Mouse (Mus musculus): ENCODE measurements around the gene Gabarap. TPM values are rescaled to one million over a fixed set of nuclear protein-coding genes. Genes with fewer than 3 reads are reported as not detected.

Gabarap gene
- polyA plus RNA-seq, 1 experiment from 2014 or later: 481 TPM

GRCm38 (mm10) chr11:69966006-69966859 lies 24.7 kb upstream of the Gabarap start:
- Histone ChIP-seq H3K4me3 (ENCODE audit: low read depth, low read length) (peak overlapping the region; percentile 46), H3K9ac (ENCODE audit: low read length) (peak overlapping the region; percentile 64), H3K4me1 (replicated peaks; ENCODE audit: control insufficient read depth, insufficient read depth, low read length) (peaks cover 5% of the 10 kb centered on the region; the same call in 1 of the 2 replicates), H3K27ac (ENCODE audit: low read depth) (peak overlapping the region; percentile 92), H3K9me3 (ENCODE audit: control insufficient read depth, low read length) (no peaks in the 10 kb centered on the region), H3K36me3 (ENCODE audit: control insufficient read depth, insufficient read depth, low read length) (peaks cover 30% of the 10 kb centered on the region), H3K4me2 (ENCODE audit: low read length) (peak overlapping the region; percentile 57), H3K27me3 (replicated peaks; ENCODE audit: control insufficient read depth, insufficient read depth, low read length) (peaks cover 51% of the 10 kb centered on the region)
- 2% methylated on average over 56 of the region's 59 CpGs for WGBS
- DNase-seq (ENCODE audit: low spot score) (peak; percentile 82), ATAC-seq (replicated peaks; ENCODE audit: low FRiP score, low TSS enrichment, low read depth) (peak; percentile 40)

GRCm38 (mm10) chr11:69966860-69967517 lies 24.0 kb upstream of the Gabarap start:
- Histone ChIP-seq H3K4me2 (ENCODE audit: low read length) (peak overlapping the region; percentile 57), H3K4me1 (replicated peaks; ENCODE audit: control insufficient read depth, insufficient read depth, low read length) (peaks cover 5% of the 10 kb centered on the region; the same call in 1 of the 2 replicates), H3K9me3 (ENCODE audit: control insufficient read depth, low read length) (no peaks in the 10 kb centered on the region), H3K27me3 (replicated peaks; ENCODE audit: control insufficient read depth, insufficient read depth, low read length) (peaks cover 51% of the 10 kb centered on the region), H3K9ac (ENCODE audit: low read length) (peak overlapping the region; percentile 64), H3K4me3 (ENCODE audit: low read depth, low read length) (peak overlapping the region; percentile 46), H3K27ac (ENCODE audit: low read depth) (peak overlapping the region; percentile 92), H3K36me3 (ENCODE audit: control insufficient read depth, insufficient read depth, low read length) (peaks cover 36% of the 10 kb centered on the region)
- no peak for ATAC-seq (replicated peaks; ENCODE audit: low FRiP score, low TSS enrichment, low read depth)
- DNase-seq (ENCODE audit: low spot score): no peak
- WGBS: 33% methylated on average over 17 of the region's 17 CpGs

GRCm38 (mm10) chr11:69968793-69969192 lies 22.1 kb upstream of the Gabarap start:
- Histone ChIP-seq H3K27ac (ENCODE audit: low read depth) (peak overlapping the region; percentile 67), H3K4me2 (ENCODE audit: low read length) (peak overlapping the region; percentile 2), H3K9ac (ENCODE audit: low read length) (no peak overlapping the region), H3K4me3 (ENCODE audit: low read depth, low read length) (no peak overlapping the region), H3K27me3 (replicated peaks; ENCODE audit: control insufficient read depth, insufficient read depth, low read length) (peaks cover 35% of the 10 kb centered on the region), H3K36me3 (ENCODE audit: control insufficient read depth, insufficient read depth, low read length) (peaks cover 53% of the 10 kb centered on the region), H3K9me3 (ENCODE audit: control insufficient read depth, low read length) (no peaks in the 10 kb centered on the region), H3K4me1 (replicated peaks; ENCODE audit: control insufficient read depth, insufficient read depth, low read length) (peaks cover 5% of the 10 kb centered on the region; the same call in 1 of the 2 replicates)
- ATAC-seq (replicated peaks; ENCODE audit: low FRiP score, low TSS enrichment, low read depth): peak; percentile 48
- 62% methylated on average over 4 of the region's 4 CpGs for WGBS
- DNase-seq (ENCODE audit: low spot score): peak; percentile 67

- H3K4me2 ChIP-seq (ENCODE audit: low read length): no peak overlapping the region
- peak overlapping the region; percentile 67 for H3K27ac ChIP-seq (ENCODE audit: low read depth)
- H3K9me3 ChIP-seq (ENCODE audit: control insufficient read depth, low read length): no peaks in the 10 kb centered on the region
- peaks cover 67% of the 10 kb centered on the region for H3K36me3 ChIP-seq (ENCODE audit: control insufficient read depth, insufficient read depth, low read length)
- H3K4me3 ChIP-seq (ENCODE audit: low read depth, low read length): no peak overlapping the region
- DNase-seq (ENCODE audit: low spot score): no peak
- 73% methylated on average over 6 of the region's 6 CpGs for WGBS
- no peak overlapping the region for H3K9ac ChIP-seq (ENCODE audit: low read length)
- H3K27me3 ChIP-seq (replicated peaks; ENCODE audit: control insufficient read depth, insufficient read depth, low read length): peaks cover 21% of the 10 kb centered on the region
- ATAC-seq (replicated peaks; ENCODE audit: low FRiP score, low TSS enrichment, low read depth): no peak
- peaks cover 5% of the 10 kb centered on the region; the same call in 1 of the 2 replicates for H3K4me1 ChIP-seq (replicated peaks; ENCODE audit: control insufficient read depth, insufficient read depth, low read length)
Measured at GRCm38 (mm10) chr11:69970222-69970621, 20.7 kb upstream of the Gabarap start.

DNA sequence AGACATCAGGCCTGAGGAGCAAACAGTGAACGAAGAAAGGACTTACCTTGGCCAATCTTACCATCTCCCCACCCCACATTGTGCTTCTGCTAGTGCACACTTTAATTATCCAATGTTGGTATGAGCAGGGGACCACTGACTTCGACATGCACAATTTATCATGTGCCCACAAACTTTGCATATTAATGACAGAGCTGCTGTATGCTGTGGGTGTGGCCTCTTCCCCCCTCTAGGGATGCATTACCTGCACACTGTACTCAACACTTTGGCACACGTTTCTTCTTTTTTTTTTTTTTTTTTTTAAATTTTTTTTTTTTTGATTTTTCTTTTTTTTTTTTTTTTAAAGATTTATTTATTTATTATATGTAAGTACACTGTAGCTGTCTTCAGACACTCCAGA lies 20.2 kb upstream of the Gabarap start:
- peaks cover 5% of the 10 kb centered on the region; the same call in 1 of the 2 replicates for H3K4me1 ChIP-seq (replicated peaks; ENCODE audit: control insufficient read depth, insufficient read depth, low read length)
- no peak for DNase-seq (ENCODE audit: low spot score)
- H3K9me3 ChIP-seq (ENCODE audit: control insufficient read depth, low read length): no peaks in the 10 kb centered on the region
- H3K36me3 ChIP-seq (ENCODE audit: control insufficient read depth, insufficient read depth, low read length): peaks cover 73% of the 10 kb centered on the region
- ATAC-seq (replicated peaks; ENCODE audit: low FRiP score, low TSS enrichment, low read depth): no peak
- H3K4me3 ChIP-seq (ENCODE audit: low read depth, low read length): no peak overlapping the region
- H3K4me2 ChIP-seq (ENCODE audit: low read length): no peak overlapping the region
- WGBS: 71% methylated on average over 3 of the region's 3 CpGs
- H3K9ac ChIP-seq (ENCODE audit: low read length): no peak overlapping the region
- peaks cover 15% of the 10 kb centered on the region for H3K27me3 ChIP-seq (replicated peaks; ENCODE audit: control insufficient read depth, insufficient read depth, low read length)
- H3K27ac ChIP-seq (ENCODE audit: low read depth): no peak overlapping the region

GRCm38 (mm10) chr11:69974907-69975306 lies 16.0 kb upstream of the Gabarap start:
- Histone ChIP-seq H3K4me1 (replicated peaks; ENCODE audit: control insufficient read depth, insufficient read depth, low read length) (peaks cover 8% of the 10 kb centered on the region; the same call in 1 of the 2 replicates), H3K9me3 (ENCODE audit: control insufficient read depth, low read length) (no peaks in the 10 kb centered on the region), H3K4me2 (ENCODE audit: low read length) (no peak overlapping the region), H3K9ac (ENCODE audit: low read length) (no peak overlapping the region), H3K36me3 (ENCODE audit: control insufficient read depth, insufficient read depth, low read length) (peaks cover 79% of the 10 kb centered on the region), H3K27ac (ENCODE audit: low read depth) (no peak overlapping the region), H3K27me3 (replicated peaks; ENCODE audit: control insufficient read depth, insufficient read depth, low read length) (no peaks in the 10 kb centered on the region), H3K4me3 (ENCODE audit: low read depth, low read length) (no peak overlapping the region)
- DNase-seq (ENCODE audit: low spot score) (no peak), ATAC-seq (replicated peaks; ENCODE audit: low FRiP score, low TSS enrichment, low read depth) (no peak)
- 93% methylated on average over 2 of the region's 2 CpGs for WGBS

DNA sequence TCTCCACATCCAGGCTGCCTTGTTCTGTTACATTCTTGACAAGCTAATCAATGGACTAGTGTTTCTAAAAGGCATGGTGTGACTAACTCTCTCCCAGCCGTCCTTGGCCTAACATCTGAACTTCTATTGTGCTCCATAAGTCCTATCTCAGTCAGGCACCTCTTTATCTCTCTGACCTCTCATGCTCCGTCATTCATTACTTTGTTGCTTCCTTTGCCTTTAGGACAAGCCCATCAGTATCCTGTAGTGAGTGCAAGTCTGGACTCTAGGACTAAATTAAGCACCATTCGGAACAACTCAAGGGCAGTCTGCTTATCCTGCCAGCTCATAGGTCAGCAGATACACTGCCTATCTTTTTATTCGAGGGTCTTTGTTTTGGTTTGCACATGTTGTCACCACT lies 14.7 kb upstream of the Gabarap start:
- Histone ChIP-seq H3K27me3 (replicated peaks; ENCODE audit: control insufficient read depth, insufficient read depth, low read length) (no peaks in the 10 kb centered on the region), H3K4me2 (ENCODE audit: low read length) (no peak overlapping the region), H3K9ac (ENCODE audit: low read length) (no peak overlapping the region), H3K36me3 (ENCODE audit: control insufficient read depth, insufficient read depth, low read length) (peaks cover 70% of the 10 kb centered on the region), H3K9me3 (ENCODE audit: control insufficient read depth, low read length) (no peaks in the 10 kb centered on the region), H3K4me1 (replicated peaks; ENCODE audit: control insufficient read depth, insufficient read depth, low read length) (peaks cover 8% of the 10 kb centered on the region; the same call in 1 of the 2 replicates), H3K4me3 (ENCODE audit: low read depth, low read length) (no peak overlapping the region), H3K27ac (ENCODE audit: low read depth) (no peak overlapping the region)
- ATAC-seq (replicated peaks; ENCODE audit: low FRiP score, low TSS enrichment, low read depth) (no peak), DNase-seq (ENCODE audit: low spot score) (no peak)
- 82% methylated on average over 4 of the region's 4 CpGs for WGBS

DNA sequence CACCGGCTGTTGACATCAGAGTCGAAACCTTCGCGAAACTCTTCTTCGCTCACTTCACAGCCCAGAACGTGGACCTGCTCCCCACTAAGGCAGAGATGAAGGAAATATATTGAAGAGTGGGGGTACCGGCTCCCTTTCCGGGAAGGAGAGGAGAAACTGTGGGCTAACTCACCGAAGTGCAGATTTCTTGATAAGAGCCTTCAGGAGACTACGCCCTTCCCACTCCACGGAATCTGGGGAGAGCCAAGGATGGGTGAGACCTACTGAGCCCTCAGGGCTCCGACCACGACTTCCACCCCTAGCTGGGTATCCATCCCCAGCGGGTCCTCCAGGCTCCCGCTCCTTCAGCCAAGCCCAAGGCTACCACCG lies 11.1 kb upstream of the Gabarap start:
- peaks cover 24% of the 10 kb centered on the region for H3K4me1 ChIP-seq (replicated peaks; ENCODE audit: control insufficient read depth, insufficient read depth, low read length)
- peak overlapping the region; percentile 89 for H3K4me2 ChIP-seq (ENCODE audit: low read length)
- no peak for DNase-seq (ENCODE audit: low spot score)
- peaks cover 51% of the 10 kb centered on the region for H3K36me3 ChIP-seq (ENCODE audit: control insufficient read depth, insufficient read depth, low read length)
- no peaks in the 10 kb centered on the region for H3K9me3 ChIP-seq (ENCODE audit: control insufficient read depth, low read length)
- 1% methylated on average over 16 of the region's 16 CpGs for WGBS
- H3K4me3 ChIP-seq (ENCODE audit: low read depth, low read length): peak overlapping the region; percentile 99
- peak overlapping the region; percentile 98; the same call in 1 of the 2 replicates for H3K27ac ChIP-seq (ENCODE audit: low read depth)
- ATAC-seq (replicated peaks; ENCODE audit: low FRiP score, low TSS enrichment, low read depth): no peak
- peak overlapping the region; percentile 73 for H3K9ac ChIP-seq (ENCODE audit: low read length)
- no peaks in the 10 kb centered on the region for H3K27me3 ChIP-seq (replicated peaks; ENCODE audit: control insufficient read depth, insufficient read depth, low read length)
